ENCODE assay signal across 8 mouse cellular contexts in genomic region chr11:59839008-59839458, GRCm38 (mm10). TPM values are rescaled to one million over a fixed set of nuclear protein-coding genes. Genes with fewer than 3 reads are reported as not detected.
DNase-seq lines count a peak whose midpoint lies in the region; ATAC-seq and TF ChIP-seq lines count a peak whose summit lies in the region.

TSS of gene Nt5m (plus strand) at chr11:59839447.

- peak within 1 kb of the TSS; percentile 97 for H3K9ac ChIP-seq in heart, embryonic 11.5 days (ENCODE audit: low read depth, low read length)
- H3K9ac ChIP-seq in kidney, embryonic 16.5 days (replicated peaks; ENCODE audit: low read length) = peak within 1 kb of the TSS; percentile 95

- peak within 1 kb of the TSS; percentile 97 for H3K27ac ChIP-seq in heart, embryonic 11.5 days (ENCODE audit: low read depth, low read length)
- peak within 1 kb of the TSS; percentile 97 for H3K27ac ChIP-seq in kidney, embryonic 16.5 days (ENCODE audit: low read length)

- WGBS in heart, embryonic 11.5 days (ENCODE audit: insufficient replicate concordance) = 0% methylated on average over 24 of the region's 24 CpGs
- 0% methylated on average over 23 of the region's 24 CpGs for WGBS in kidney, embryonic 16.5 days

- TF ChIP-seq POLR2A in brain, embryonic 14.5 days (IDR thresholded peaks at IDR 0.05; ENCODE audit: borderline replicate concordance, extremely low read depth, insufficient read depth, insufficient read length, poor library complexity, severe bottlenecking) = no peak; the same call in 1 of the 2 replicates

- peak within 1 kb of the TSS; percentile 78 for H3K4me2 ChIP-seq in heart, embryonic 11.5 days
- H3K4me2 ChIP-seq in kidney, embryonic 16.5 days (replicated peaks; ENCODE audit: low read depth, low read length) = peak within 1 kb of the TSS; percentile 75

- H3K27me3 ChIP-seq in heart, embryonic 11.5 days (ENCODE audit: control insufficient read depth, insufficient read depth, low read length) = no peaks in the 10 kb centered on the region
- H3K27me3 ChIP-seq in kidney, embryonic 16.5 days (ENCODE audit: insufficient read depth, low read length) = no peaks in the 10 kb centered on the region

- no peak for TF ChIP-seq CTCF in brain, embryonic 14.5 days (IDR thresholded peaks at IDR 0.05; ENCODE audit: borderline replicate concordance, extremely low read depth, insufficient read depth, insufficient read length)

- H3K4me1 ChIP-seq in heart, embryonic 11.5 days (ENCODE audit: control insufficient read depth, insufficient read depth, low read length) = peaks cover 15% of the 10 kb centered on the region
- H3K4me1 ChIP-seq in kidney, embryonic 16.5 days (ENCODE audit: insufficient read depth, low read length) = peaks cover 19% of the 10 kb centered on the region

- peak within 1 kb of the TSS; percentile 88 for H3K4me3 ChIP-seq in heart, embryonic 11.5 days (ENCODE audit: low read depth, low read length)
- H3K4me3 ChIP-seq in kidney, embryonic 16.5 days (ENCODE audit: low read length) = peak within 1 kb of the TSS; percentile 98

- DNase-seq in CD4-positive helper T cell, adult 2 months (ENCODE audit: low read depth, low spot score) = peak; percentile 95
- peak; percentile 98 for DNase-seq in brain, embryonic 14.5 days (ENCODE audit: low read depth)
- DNase-seq in liver = peak; percentile 95
- peak; percentile 73 to 85 for DNase-seq in monocyte, adult 2 months (ENCODE audit: low read depth in 1 of 2, low spot score in 2 of 2)
- peak; percentile 93 for DNase-seq in spleen, postnatal 36 days (ENCODE audit: low spot score in 2 of 2)

- H3K9me3 ChIP-seq in heart, embryonic 11.5 days (replicated peaks; ENCODE audit: control insufficient read depth, low read length) = no peaks in the 10 kb centered on the region
- no peaks in the 10 kb centered on the region for H3K9me3 ChIP-seq in kidney, embryonic 16.5 days (ENCODE audit: low read length)

- H3K36me3 ChIP-seq in heart, embryonic 11.5 days (ENCODE audit: control insufficient read depth, insufficient read depth, low read length) = peaks cover 5% of the 10 kb centered on the region; the same call in 1 of the 2 replicates
- H3K36me3 ChIP-seq in kidney, embryonic 16.5 days (ENCODE audit: insufficient read depth, low read length) = peaks cover 14% of the 10 kb centered on the region; the same call in 1 of the 2 replicates

- peak; percentile 93 for ATAC-seq in erythroblast, adult 5-6 weeks (replicated peaks; ENCODE audit: low FRiP score, poor library complexity, severe bottlenecking)
- peak; percentile 98 for ATAC-seq in heart, embryonic 11.5 days (replicated peaks; ENCODE audit: insufficient number of reproducible peaks, low FRiP score, low TSS enrichment)
- ATAC-seq in kidney, embryonic 16.5 days (ENCODE audit: low FRiP score, low TSS enrichment) = peak; percentile 97

RNA-seq across cellular contexts. Expression of gene Nt5m, which starts in this region (rescaled TPM):
- 57.5 and 63.4 TPM in 2 replicates for polyA plus RNA-seq in brain, embryonic 14.5 days (2012; rRNA removed)
- 0.38 and 1.0 TPM in 2 replicates for total RNA-seq in erythroblast, adult 5-6 weeks (2015; ENCODE audit: low replicate concordance)
- total RNA-seq in erythroblast, adult 5-6 weeks (2017; ENCODE audit: low replicate concordance) = 2.0 TPM in 1 of 2 replicates, not detected in the other
- polyA plus RNA-seq in heart, embryonic 11.5 days (2014; fragmentation: Nextera tagmentation; extraction: Ambion mirVana) = 31.7 and 36.5 TPM in 2 replicates
- 44.4 and 46.3 TPM in 2 replicates for polyA plus RNA-seq in kidney, embryonic 16.5 days (2015; fragmentation: Nextera tagmentation; extraction: Ambion mirVana)

Comparison
In these comparisons a context has a peak if more than half of its experiments do, and no peak if none do; other contexts are left out.
1. Peak in every context shown above with its lines: DNase-seq, ATAC-seq, H3K4me3 ChIP-seq and H3K27ac ChIP-seq.